Mouse (Mus musculus): ENCODE measurements around the gene Efemp2. TPM values are rescaled to one million over a fixed set of nuclear protein-coding genes. Genes with fewer than 3 reads are reported as not detected.
"Not testable (repeated sequence)": the region's sequence is repeated elsewhere in the genome, so short reads cannot be mapped to it uniquely, and the experiment has no call there.

Efemp2 gene
- total RNA-seq, 2 experiments from 2014 or later: 0.42 to 1.2 TPM

DNA sequence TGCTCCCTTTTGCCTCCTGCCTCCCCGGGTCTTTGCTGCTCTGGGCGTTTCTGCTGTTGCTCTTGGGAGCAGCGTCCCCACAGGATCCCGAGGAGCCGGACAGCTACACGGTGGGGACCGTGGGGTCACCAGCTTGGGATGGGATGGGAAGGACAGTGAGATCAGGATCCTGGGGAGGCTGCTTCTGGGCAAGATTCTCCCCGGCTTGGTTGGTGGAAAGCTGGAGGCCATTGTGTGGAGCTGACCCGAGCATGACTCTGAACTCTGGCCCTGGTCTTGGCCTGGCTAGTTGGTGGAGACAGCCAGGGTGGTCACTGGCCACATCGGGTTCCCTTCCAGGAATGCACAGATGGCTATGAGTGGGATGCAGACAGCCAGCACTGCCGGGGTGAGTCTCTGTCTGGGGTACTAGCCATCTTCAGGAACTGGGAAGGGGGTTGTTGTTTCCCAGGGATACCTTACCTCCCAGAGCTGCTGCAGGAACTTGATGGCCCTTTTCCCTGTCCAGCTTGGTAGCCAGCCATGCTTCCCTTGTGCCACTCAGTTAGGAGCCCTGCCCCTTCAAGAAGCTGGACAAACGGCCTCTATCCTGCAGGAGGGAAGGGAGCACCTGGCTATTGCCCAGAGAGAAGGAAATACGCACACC is 1.4 kb downstream of the Efemp2 start:
- ATAC-seq (ENCODE audit: poor library complexity, severe bottlenecking): no peak

DNA sequence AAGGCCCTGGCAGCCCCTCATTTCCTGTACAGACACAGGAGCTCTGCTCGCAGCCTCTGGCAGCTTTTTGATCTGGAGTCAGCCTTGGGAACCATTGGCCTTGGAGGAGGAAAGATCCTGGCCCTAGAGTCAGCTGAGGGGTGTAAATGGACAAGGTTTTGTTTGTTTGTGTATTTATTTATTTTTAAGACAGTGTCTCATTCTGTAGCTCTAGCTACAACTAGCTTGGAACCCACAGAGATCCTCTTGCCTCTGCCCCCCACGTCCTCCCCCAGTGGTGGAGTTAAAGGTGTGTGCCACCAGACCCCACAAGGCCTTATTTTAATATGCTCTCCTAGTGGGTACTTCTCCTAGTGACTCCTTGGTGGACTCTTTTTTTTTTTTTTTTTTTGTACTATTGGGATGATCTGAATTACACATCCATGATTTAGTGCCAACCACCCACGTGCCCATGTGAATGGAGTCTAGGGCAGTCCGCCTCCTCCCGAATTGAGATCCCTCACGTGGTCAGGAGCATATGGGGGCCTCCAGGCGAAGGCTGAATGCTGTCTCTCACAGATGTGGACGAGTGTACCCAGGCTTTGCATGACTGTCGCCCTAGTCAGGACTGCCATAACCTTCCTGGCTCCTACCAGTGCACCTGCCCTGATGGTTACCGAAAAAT is 3.4 kb downstream of the Efemp2 start:
- ATAC-seq (ENCODE audit: poor library complexity, severe bottlenecking): no peak

DNA sequence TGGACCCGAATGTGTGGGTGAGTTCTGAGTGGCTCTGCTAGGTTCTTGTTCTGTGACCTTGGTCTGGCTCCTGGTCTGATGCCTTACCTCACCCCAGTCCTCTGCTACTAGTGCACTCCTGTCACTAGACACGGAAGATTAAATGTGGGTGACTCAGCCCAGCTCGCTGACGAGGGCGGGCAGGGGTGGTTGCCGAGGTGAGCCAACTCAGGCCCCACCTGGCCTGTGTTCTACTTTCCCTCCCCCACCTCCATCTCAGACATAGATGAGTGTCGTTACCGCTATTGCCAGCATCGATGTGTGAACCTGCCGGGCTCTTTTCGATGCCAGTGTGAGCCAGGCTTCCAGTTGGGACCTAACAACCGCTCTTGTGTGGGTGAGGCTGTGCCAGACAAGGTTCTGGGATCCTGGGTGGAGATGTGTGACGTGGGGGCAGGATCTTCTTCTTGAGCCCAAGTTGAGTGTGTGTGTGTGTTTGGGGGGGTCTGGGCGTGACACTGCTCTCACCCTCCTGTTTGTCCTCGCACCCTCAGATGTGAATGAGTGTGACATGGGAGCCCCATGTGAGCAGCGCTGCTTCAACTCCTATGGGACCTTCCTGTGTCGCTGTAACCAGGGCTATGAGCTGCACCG is 4.0 kb downstream of the Efemp2 start:
- ATAC-seq (ENCODE audit: poor library complexity, severe bottlenecking): no peak

DNA sequence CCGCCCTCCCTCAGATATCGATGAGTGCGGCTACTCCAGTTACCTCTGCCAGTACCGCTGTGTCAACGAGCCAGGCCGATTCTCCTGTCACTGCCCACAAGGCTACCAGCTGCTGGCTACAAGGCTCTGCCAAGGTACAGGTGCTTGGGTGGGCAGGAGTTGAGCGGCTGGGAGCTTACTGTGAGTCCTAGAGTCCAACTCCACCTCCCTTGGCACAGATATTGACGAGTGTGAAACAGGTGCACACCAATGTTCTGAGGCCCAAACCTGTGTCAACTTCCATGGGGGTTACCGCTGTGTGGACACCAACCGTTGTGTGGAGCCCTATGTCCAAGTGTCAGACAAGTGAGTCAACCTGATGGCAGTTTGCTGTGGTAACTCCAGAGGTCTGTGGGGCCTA is 6.3 kb downstream of the Efemp2 start:
- ATAC-seq (ENCODE audit: poor library complexity, severe bottlenecking): no peak

DNA sequence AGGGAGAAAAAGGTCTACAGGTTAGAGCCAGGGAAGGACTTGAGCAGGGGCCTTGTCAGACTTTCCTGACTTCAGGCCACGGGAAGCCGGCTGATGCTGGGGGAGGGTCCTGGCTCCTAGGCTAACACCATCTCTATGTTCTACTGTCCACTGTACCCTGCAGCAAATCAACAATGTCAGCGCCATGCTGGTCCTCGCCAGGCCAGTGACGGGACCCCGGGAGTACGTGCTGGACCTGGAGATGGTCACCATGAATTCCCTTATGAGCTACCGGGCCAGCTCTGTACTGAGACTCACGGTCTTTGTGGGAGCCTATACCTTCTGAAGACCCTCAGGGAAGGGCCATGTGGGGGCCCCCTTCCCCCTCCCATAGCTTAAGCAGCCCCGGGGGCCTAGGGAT is 7.6 kb downstream of the Efemp2 start:
- ATAC-seq (ENCODE audit: poor library complexity, severe bottlenecking): no peak

DNA sequence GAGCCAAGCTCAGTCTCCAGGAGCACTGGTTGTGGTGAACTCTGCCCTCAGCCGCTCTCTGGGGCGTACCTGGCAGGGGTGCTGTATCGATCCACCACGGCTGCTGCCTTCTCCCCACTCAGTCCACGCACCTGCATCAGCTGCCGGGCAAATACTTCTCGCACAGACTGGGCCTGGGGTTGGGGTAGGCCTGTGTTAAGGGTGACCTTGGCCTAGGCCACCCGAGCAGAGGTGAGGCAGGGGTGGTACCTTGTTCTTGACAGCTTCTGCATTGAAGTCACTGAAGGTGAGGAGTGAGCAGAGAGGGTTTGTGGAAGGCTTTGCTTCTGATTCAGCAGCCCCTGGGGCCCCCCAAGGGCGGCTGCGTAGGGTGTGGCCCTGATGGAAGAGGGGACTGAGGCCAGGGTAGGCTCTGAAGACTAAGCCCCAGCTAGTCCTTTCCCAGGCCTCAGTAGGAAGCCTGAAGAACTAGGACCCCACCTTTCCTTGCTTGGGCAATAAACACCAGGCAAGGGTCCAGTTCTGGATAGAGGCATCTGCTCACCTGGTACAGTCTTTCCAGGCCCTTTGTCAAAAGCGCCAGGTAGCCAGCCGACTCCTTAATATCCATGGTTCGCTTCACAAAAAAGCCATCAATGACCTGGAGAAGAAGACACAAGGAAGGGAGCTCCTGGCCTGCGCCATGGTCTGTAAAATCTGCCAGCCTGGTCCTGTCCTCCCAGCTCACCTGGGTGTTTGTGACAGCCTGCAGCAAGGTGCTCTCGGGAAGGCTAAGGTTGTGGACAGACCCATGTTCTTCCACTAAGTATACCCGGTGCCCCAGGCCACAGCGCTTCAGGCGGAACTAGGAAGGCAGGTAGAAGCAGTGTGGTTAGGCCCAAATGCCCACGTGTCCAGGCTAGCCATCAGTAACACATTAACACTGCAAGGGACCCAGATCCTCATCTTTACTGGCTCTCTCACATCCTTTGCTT is 9.9 kb downstream of the Efemp2 start:
- ATAC-seq (ENCODE audit: poor library complexity, severe bottlenecking): no peak

DNA sequence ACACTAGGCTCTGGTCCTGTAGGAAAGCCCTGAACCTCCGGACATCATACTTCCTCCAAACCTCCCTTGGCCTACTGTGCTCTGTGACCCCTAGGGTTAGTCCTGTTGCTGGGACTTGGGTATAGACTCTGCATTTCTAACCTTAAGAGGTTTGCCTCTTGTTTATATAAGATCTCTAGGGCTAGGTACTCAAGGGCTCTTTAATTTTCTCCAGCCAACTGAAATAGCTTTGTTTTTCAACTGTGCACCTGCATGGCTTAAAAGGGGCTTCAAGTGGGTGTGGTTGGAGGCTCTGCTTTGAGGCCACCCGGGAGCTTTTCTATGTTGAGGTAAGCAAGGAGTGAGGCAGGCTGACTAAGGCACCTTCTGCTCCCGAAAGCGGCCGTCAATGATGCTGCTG is 10.7 kb downstream of the Efemp2 start:
- ATAC-seq (ENCODE audit: poor library complexity, severe bottlenecking): no peak

DNA sequence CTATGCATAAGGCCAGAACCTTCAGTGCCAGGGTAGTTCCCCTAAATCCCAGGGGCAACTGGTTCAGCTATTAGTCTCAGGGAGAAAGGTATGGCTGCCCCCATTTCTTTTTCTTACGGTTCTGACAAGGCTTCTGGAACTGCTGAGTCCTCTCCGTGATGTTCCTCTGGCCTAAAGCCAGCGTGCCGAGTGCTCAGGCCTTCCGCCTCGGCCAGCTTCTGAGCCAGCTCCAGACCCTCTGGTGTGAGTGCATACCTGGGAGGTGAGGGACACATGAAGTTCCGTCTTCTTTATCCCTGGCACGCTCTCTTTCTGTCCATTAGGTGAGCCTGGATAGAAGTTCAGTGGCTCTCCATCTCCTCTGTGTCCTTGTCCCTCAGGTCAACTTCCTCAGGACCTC is 11.6 kb downstream of the Efemp2 start:
- ATAC-seq (ENCODE audit: poor library complexity, severe bottlenecking): no peak

DNA sequence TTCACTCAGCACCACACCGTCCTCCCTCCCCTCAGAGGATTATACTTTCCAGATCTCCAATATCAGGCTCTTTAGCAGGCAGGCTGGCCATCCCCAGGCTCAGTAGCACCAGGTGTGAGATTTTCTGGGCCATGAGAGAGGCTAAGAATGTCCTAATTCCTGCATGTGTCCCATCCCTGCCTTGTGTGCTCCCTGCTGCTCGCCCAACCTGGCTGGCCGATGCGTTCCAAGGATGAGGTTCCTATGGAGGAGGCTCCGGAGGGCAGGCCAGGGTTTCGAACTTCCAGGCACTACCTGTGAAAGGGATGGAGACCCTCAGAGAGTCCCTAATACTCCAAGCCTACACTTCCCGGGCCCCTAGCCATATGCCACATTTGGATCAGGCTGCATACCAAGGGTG is 12.1 kb downstream of the Efemp2 start:
- no peak for ATAC-seq (ENCODE audit: poor library complexity, severe bottlenecking)

DNA sequence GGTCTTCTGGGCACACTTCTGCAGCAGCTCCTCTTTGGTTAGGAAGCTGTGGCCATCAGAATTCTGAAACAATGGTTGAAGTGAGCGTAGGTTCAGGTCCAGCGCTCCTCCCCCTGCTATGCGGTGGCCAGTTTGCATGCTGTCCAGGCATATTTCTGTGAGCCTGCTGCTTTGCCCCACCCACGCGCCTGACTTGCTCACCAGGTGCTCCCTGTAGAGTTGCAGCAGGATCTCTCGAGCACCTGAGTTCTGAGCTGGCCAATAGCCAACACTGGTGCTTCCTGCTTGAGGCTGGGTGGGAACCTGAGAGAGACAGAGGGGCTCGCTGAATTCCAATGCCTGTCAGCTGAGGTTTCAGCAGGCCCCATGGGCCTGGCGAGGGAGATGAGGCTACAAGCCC is 12.5 kb downstream of the Efemp2 start:
- ATAC-seq (ENCODE audit: poor library complexity, severe bottlenecking): no peak

DNA sequence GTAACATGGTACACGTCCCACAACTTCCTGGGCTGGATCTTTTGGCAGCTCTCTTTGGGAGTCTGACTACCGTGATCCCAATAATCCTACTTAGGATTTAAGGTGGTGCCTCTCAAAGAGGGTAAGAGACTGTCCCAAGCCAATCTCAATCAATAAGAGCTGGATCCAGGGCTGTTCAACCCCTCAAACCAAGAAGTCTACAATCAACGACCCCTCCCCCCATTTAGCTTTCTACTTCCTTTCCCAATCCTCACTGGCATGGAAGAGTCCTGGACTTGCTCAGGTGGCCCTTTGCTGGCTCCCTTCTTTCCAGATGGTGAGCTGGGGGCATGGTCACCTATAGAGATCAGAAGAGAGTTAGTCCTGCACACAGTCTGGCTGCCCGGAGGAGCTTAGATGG is 13.0 kb downstream of the Efemp2 start:
- no peak for ATAC-seq (ENCODE audit: poor library complexity, severe bottlenecking)

DNA sequence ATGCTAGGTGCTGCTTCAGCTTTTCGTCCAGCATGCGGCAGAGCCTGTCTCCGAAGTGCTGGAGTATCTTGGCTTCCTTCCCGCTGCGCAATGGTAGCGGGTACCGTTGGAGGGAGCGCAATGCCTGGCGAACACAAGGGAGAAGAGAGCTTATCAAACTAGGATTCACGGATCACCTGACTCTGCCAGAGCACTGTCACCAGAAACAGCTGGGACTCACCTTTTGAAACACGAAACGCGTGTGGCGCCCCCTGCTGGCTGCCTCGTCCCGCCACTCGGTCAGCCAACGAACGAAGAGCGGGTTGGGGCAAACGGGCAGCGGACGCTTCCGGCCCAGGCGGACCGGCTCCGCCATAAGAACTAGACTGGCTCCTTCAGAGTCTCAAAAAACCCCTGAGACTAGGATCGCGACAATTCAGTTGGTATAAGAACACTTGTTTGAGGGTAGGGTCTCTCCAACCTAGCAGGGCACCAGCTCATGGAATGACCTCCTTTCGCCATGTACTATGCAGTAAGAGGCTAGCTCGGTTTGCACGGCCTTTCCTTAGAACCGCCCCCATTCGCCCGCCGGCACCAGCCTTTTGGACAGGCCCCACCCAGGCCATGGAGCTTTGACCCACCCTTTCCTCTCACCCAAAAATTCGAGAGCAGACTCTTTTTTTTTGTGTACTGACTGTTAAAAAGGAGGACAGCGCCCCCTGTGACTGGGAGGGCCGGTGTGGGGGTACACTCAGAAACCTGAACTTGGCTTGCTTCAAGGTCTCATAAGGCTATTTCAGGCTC is 14.2 kb downstream of the Efemp2 start, which contains the start of gene Mus81:
TSS of gene Mus81 (minus strand) at position 635 of the 783 bp plus-strand sequence.
- ATAC-seq (ENCODE audit: poor library complexity, severe bottlenecking): peak; percentile 33

DNA sequence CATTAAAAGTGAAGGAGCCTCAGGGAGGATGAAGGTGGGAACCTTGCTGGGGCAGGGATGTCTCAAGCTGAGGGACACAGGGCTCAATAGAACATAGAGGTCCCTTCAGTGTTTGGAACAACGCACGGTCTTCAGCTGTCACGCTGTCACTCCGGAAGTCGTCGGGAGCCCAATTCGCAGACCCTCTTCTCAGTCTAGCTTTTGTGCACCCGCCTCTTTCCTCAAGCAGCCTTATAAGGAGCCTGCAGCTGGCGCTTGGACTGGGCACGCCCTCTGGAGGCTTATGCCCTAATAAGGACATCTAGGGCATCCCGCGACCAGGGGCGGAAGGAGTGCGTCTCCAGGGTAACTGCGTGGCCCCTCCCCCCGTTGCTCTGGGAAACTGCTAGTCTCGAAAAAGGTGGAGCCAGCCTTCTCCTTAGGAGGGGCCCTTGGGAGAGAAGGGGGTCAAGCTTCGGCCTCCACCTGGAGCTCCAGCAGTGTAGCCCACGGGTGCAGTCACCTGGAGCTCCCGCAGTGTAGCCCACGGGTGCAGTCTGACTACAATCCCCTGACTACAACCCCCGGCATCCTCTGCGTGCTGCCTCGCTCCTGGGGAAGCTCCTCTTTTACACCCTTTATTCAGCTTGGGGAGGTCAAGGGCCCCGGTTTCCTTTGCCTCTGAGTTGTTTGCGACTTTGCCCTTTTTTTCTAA is 15.3 kb downstream of the Efemp2 start:
- ATAC-seq (ENCODE audit: poor library complexity, severe bottlenecking): peak; percentile 62

DNA sequence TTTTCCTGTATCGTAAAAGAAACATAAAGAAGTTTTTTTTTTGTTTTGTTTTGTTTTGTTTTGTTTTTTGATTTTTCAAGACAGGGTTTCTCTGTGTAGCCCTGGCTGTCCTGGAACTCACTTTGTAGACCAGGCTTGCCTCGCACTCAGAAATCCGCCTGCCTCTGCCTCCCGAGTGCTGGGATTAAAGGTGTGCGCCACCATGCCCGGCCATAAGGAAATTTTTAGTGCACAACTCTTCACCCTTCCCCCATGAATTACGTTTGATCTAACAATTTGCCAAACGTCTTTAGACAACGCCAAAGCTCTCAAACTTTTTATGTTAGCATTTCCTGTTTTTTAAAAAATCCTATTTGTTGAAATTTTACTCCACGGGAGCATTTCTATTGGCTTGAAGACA is 16.0 kb downstream of the Efemp2 start:
- not testable (repeated sequence) for ATAC-seq (ENCODE audit: poor library complexity, severe bottlenecking)

DNA sequence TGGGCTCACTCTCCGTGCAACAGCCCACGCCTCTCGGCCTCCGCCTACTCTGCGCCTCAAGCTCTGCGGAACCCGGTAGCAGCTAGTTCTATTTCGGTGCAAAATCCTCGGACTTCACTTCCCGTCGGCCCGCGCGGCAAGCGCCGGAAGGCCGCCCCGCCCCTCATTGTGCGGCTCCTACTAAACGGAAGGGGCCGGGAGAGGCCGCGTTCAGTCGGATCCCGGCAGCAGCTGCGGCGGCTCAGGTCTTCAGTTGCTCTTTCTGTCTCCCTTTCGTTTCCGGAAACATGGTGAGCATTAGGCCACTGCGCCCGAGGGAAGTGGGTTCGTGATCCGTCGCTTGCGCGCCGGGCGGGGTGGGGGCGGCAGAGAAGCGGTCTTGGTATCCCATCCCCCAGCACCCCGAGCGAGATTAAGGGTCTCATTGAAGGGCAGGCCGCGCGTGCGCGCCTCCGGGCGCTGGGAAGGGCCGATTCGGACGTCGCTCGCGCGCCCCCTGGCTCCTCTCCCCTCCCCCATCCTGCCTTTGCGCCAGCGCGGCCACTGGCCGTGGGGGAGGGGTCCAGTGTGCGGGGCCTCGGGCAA is 16.7 kb downstream of the Efemp2 start, which contains the start of gene Cfl1:
TSS of gene Cfl1 (plus strand) at position 143 of the 585 bp plus-strand sequence.
- peak; percentile 57 for ATAC-seq (ENCODE audit: poor library complexity, severe bottlenecking)

DNA sequence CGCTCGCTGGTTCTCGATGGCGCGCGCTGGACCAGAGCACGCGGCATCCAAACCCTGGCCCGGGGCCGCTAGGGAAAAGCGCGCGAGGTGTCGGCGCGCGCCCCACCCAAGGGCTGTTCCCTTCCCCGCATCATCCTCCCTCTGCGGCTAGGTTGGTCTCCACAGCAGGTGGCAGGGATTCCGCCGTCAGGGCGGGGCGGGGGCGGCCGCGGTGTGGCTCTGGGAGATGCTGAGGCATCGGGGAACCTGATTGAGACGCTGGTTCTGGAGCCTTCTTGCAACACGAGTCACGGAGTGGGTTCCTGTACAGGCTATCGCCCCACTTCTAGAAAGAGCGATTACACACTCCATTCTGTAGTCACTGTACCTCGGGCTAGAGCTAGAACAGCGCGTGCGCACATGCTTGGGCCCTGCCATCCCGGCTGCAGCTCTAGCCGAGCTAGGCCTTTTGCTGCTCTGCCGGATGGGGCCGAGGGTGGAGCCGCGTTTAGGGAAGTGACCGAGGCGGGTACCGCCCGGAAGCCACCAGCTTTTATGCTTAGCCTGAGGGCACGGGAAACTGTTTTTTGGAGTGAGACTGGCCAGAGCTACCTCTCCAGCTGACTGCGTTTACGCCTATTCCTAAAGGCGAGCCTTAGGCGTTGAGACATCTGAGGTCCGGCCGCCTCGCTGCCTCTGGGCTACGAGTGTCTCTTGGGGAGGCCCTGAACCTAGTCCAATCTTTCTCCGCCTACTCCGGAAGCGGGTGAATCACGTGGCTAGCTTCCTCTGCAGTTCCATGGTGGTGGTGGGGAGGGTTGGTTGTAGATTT is 17.3 kb downstream of the Efemp2 start:
- peak; percentile 40 for ATAC-seq (ENCODE audit: poor library complexity, severe bottlenecking)

DNA sequence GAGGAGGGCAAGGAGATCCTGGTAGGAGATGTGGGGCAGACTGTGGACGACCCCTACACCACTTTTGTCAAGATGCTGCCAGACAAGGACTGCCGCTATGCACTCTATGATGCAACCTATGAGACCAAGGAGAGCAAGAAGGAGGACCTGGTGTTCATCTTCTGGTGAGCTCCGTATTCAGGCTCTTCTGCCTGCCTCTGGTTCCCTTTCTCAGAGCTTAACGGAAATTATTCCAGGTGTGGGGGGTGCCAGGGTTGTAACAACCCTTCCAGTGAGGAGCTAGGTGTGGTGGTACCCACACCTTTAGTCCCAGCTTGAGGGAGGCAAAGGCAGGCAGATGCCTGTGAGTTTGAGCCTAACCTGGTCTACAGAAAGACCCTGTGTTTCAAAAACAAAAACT is 18.9 kb downstream of the Efemp2 start:
- ATAC-seq (ENCODE audit: poor library complexity, severe bottlenecking): no peak

DNA sequence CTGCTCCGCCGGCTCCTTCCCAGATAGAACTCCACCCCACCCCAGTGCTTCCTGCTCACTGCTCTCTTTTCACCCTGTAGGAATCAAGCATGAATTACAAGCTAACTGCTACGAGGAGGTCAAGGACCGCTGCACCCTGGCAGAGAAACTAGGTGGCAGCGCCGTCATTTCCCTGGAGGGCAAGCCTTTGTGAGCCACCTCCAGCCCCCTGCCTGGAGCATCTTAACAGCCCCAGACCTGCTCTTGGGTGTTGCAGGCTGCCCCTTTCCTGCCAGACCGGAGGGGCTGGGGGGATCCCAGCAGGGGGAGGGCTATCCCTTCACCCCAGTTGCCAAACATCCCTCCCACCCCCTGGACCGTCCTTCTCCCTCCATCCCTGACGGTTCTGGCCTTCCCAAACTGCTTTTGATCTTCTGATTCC is 19.6 kb downstream of the Efemp2 start:
- not testable (repeated sequence) for ATAC-seq (ENCODE audit: poor library complexity, severe bottlenecking)
